Mouse (Mus musculus) olfactory bulb, adult 2 months (tissue): ENCODE measurements around the gene Ceacam16.

ENCODE experiments used
- CTCF ChIP-seq: fragments of 200-500 bp; IDR thresholded peaks from 2 replicates; pipeline ENCODE4 v1.5.1; 2012; ENCODE audit warnings: low read depth, mild to moderate bottlenecking, low read length, moderate library complexity; ENCODE audit not compliant: insufficient read depth
- POLR2A ChIP-seq: fragments of 200-500 bp; IDR thresholded peaks from 2 replicates; pipeline ENCODE4 v1.6.1; 2012; ENCODE audit warnings: mild to moderate bottlenecking, low read depth, low read length, moderate library complexity; ENCODE audit not compliant: insufficient read depth

DNA sequence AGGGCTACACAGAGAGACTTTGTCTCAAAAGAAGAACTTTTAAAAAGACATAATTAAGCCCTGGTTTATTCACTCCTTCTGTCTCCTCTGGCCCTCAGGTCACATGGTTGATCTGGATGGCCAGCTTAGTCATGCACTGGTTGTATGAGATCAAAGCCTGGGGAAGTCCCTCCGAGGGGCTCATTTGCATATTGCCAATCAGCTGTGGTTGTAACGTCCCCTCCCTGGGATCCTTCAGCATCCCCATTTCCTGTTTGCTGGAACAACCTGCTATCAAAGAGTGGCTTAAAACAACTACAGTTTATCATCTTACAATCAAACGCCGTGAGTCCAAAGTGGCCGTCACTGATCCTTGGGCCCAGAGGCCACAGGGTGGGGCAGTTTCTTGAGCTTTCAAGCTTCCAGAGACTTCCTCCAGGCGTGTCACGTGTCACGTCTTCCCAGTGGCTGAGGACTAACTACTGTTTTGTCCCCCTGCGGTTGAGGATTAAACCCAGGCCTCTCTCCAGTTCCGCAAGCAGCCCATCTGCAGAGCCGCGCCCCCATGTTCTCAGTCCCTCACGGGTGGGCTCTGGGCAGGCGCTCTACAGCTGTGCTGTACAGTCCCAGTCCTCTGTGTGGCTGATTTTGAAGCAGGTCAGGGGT, 15.8 kb upstream of the Ceacam16 start:
- TF ChIP-seq CTCF: no peak
- TF ChIP-seq POLR2A: no peak
